Mouse (Mus musculus) embryonic fibroblast, embryonic 13.5 days (primary cell): ENCODE data around the gene Pqlc3.

Experiments used
- CTCF ChIP-seq: IDR thresholded peaks from 2 replicates; pipeline ENCODE4 v1.5.1; 2011; ENCODE audit warnings: mild to moderate bottlenecking, control low read depth, low read length, moderate library complexity, borderline replicate concordance; ENCODE audit not compliant: insufficient read depth
- POLR2A ChIP-seq: IDR thresholded peaks from 2 replicates; pipeline ENCODE4 v1.6.1; 2011; ENCODE audit warnings: low read depth, mild to moderate bottlenecking, control low read depth, low read length, moderate library complexity

DNA sequence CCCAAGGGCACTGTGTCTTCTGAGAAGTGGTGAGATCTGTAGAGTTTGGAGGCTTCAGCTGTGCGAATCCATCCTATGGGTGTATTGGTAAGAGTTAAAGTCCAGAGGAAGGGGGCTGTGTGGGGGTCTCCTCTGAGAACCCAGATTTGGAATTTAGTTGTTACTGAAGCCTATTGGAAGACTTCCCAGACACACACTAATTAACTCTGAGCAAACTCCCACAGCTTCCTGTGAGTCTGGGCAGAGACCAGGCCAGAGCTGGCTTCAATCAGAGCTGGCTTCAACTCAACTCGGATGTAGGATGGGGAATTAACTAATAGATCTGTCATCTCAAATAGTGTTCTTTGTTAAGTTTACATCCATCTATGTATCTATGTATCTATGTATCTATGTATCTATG, 15.5 kb upstream of the Pqlc3 start:
- TF ChIP-seq CTCF (no peak), POLR2A (no peak)
